ENCODE assay signal across 13 mouse cellular contexts in the genomic region with DNA sequence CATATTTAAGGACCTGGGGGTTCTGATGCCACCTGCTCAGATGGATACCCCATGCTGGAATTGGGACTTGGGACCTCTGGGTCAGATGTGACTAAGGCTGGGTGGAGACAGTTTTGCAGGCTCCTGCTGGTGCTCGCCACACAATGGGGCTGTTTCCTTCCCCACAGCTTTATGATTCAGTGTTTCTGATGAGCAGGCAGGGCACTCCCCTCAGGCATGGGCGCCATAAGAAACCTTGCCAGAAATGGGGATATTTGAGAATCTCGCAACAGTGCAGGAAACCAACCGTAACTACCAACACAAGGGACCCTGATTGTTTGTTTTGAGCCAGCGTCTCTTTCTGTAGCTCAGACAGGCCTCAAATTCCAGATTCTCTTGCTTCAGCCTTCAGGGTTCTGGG. TPM values are rescaled to one million over a fixed set of nuclear protein-coding genes. Genes with fewer than 3 reads are reported as not detected.
DNase-seq lines count a peak whose midpoint lies in the region; ATAC-seq and TF ChIP-seq lines count a peak whose summit lies in the region.
"Had no signal": no experiment of that assay in that cellular context is flagged by ENCODE, and none has a peak within 500 bp of the region (broad histone marks: within the 10 kb centered on the region; RNA-seq: fewer than 3 reads in every experiment).

No protein-coding gene starts in this region.

- no peaks in the 10 kb centered on the region for H3K36me3 ChIP-seq in liver, adult 2 months (ENCODE audit: control insufficient read depth, insufficient read depth, low read length)
- H3K36me3 ChIP-seq in liver, postnatal 0 days (replicated peaks; ENCODE audit: insufficient read depth, low read length), result no peaks in the 10 kb centered on the region
- no peaks in the 10 kb centered on the region for H3K36me3 ChIP-seq in stomach, postnatal 0 days (ENCODE audit: control insufficient read depth, insufficient read depth, low read length)
- H3K36me3 ChIP-seq in kidney, embryonic 14.5 days (ENCODE audit: control insufficient read depth, insufficient read depth, low read length), result no peaks in the 10 kb centered on the region
- H3K36me3 ChIP-seq: heart, embryonic 13.5 days; hindbrain, embryonic 15.5 days had no signal

- TF ChIP-seq EP300 in liver, postnatal 0 days (IDR thresholded peaks at IDR 0.05; ENCODE audit: low read depth), result no peak
- TF ChIP-seq EP300 in stomach, postnatal 0 days (optimal IDR thresholded peaks at IDR 0.05), result no peak

- TF ChIP-seq POLR2A in liver, adult 2 months (IDR thresholded peaks at IDR 0.05; ENCODE audit: extremely low read depth, insufficient read depth, low read length), result no peak

- peaks cover 17% of the 10 kb centered on the region for H3K4me1 ChIP-seq in liver, adult 2 months (ENCODE audit: control insufficient read depth, insufficient read depth, low read length)
- peaks cover 27% of the 10 kb centered on the region for H3K4me1 ChIP-seq in liver, postnatal 0 days (ENCODE audit: insufficient read depth)
- H3K4me1 ChIP-seq in stomach, postnatal 0 days (replicated peaks; ENCODE audit: control insufficient read depth, insufficient read depth), result peaks cover 4% of the 10 kb centered on the region; the same call in 1 of the 2 replicates
- peaks cover 2% of the 10 kb centered on the region; the same call in 1 of the 2 replicates for H3K4me1 ChIP-seq in kidney, embryonic 14.5 days (ENCODE audit: control insufficient read depth, insufficient read depth, low read length)

- no peaks in the 10 kb centered on the region for H3K27me3 ChIP-seq in liver, adult 2 months (ENCODE audit: control insufficient read depth, insufficient read depth, low read length)
- no peaks in the 10 kb centered on the region for H3K27me3 ChIP-seq in liver, postnatal 0 days (ENCODE audit: insufficient read depth, low read length)
- H3K27me3 ChIP-seq in stomach, postnatal 0 days (ENCODE audit: control insufficient read depth, insufficient read depth, low read length), result no peaks in the 10 kb centered on the region
- no peaks in the 10 kb centered on the region for H3K27me3 ChIP-seq in kidney, embryonic 14.5 days (ENCODE audit: control insufficient read depth, insufficient read depth, low read length)
- H3K27me3 ChIP-seq: hindbrain, embryonic 15.5 days had no signal

- no peak for TF ChIP-seq CTCF in liver, adult 2 months (IDR thresholded peaks at IDR 0.05; ENCODE audit: low read depth, low read length)
- TF ChIP-seq CTCF in liver, postnatal 0 days (IDR thresholded peaks at IDR 0.05; ENCODE audit: low read depth), result no peak
- no peak for TF ChIP-seq CTCF in stomach, postnatal 0 days (IDR thresholded peaks at IDR 0.05; ENCODE audit: low read depth)

- no peaks in the 10 kb centered on the region for H3K9me3 ChIP-seq in liver, postnatal 0 days (ENCODE audit: low read length)
- H3K9me3 ChIP-seq in stomach, postnatal 0 days (ENCODE audit: control insufficient read depth, low read length), result no peaks in the 10 kb centered on the region
- no peaks in the 10 kb centered on the region for H3K9me3 ChIP-seq in kidney, embryonic 14.5 days (ENCODE audit: control insufficient read depth, low read length)
- H3K9me3 ChIP-seq: heart, embryonic 13.5 days; hindbrain, embryonic 15.5 days had no signal

- no peak overlapping the region for H3K4me2 ChIP-seq in liver, postnatal 0 days (ENCODE audit: low read depth, low read length)
- no peak overlapping the region for H3K4me2 ChIP-seq in stomach, postnatal 0 days (replicated peaks; ENCODE audit: low read depth)
- H3K4me2 ChIP-seq in kidney, embryonic 14.5 days (replicated peaks; ENCODE audit: low read depth, low read length), result no peak overlapping the region
- H3K4me2 ChIP-seq: heart, embryonic 13.5 days; hindbrain, embryonic 15.5 days had no signal

- WGBS in liver, adult 2 months, result 78% methylated on average over 5 of the region's 5 CpGs
- WGBS in liver, postnatal 0 days (ENCODE audit: insufficient replicate concordance), result 52% methylated on average over 5 of the region's 5 CpGs
- 53% methylated on average over 5 of the region's 5 CpGs for WGBS in stomach, postnatal 0 days
- WGBS in kidney, embryonic 14.5 days, result 49% methylated on average over 5 of the region's 5 CpGs

- H3K27ac ChIP-seq in liver, adult 2 months (replicated peaks; ENCODE audit: insufficient read depth, low read depth, low read length), result 0 out of 2 replicates have a peak overlapping the region, but pooled peaks have one; percentile 14
- H3K27ac ChIP-seq in liver, postnatal 0 days (ENCODE audit: low read depth), result no peak overlapping the region
- peak overlapping the region; percentile 88 for H3K27ac ChIP-seq in stomach, postnatal 0 days (replicated peaks)
- H3K27ac ChIP-seq in kidney, embryonic 14.5 days (ENCODE audit: low read depth, low read length), result no peak overlapping the region
- H3K27ac ChIP-seq: heart, embryonic 13.5 days; hindbrain, embryonic 15.5 days had no signal

- ATAC-seq in liver, postnatal 0 days, result no peak
- peak; percentile 6 for ATAC-seq in granulocyte monocyte progenitor cell, adult 5-6 weeks (replicated peaks; ENCODE audit: poor library complexity, severe bottlenecking)
- ATAC-seq in stomach, postnatal 0 days (ENCODE audit: low FRiP score, low TSS enrichment), result no peak
- no peak for ATAC-seq in kidney, embryonic 14.5 days (ENCODE audit: low FRiP score, low TSS enrichment)

- peaks cover 5% of the 10 kb centered on the region; the same call in 1 of the 2 replicates for H3K79me2 ChIP-seq in liver, adult 2 months (ENCODE audit: control insufficient read depth, insufficient read depth, low read length)

- H3K9ac ChIP-seq in liver, adult 2 months (ENCODE audit: low read depth, low read length), result no peak overlapping the region
- H3K9ac ChIP-seq in liver, postnatal 0 days (replicated peaks), result no peak overlapping the region
- H3K9ac ChIP-seq in stomach, postnatal 0 days (ENCODE audit: low read length), result no peak overlapping the region
- no peak overlapping the region for H3K9ac ChIP-seq in kidney, embryonic 14.5 days (ENCODE audit: low read depth, low read length)
- H3K9ac ChIP-seq: heart, embryonic 13.5 days; hindbrain, embryonic 15.5 days had no signal

- DNase-seq in cerebellum, adult 11-12 months, result peak; percentile 43
- DNase-seq in cerebellum, adult 18-20 months, result no peak
- DNase-seq in liver, adult 2 months (ENCODE audit: extremely low read depth, low read depth, low spot score), result no peak
- no peak for DNase-seq in liver, postnatal 0 days
- peak; percentile 47 for DNase-seq in stomach, postnatal 0 days (ENCODE audit: low spot score)
- no peak for DNase-seq in thymus, adult 18-20 months
- DNase-seq: cerebellum, postnatal 10 days; kidney, postnatal 25 days had no signal

- no peak overlapping the region for H3K4me3 ChIP-seq in liver, adult 2 months (ENCODE audit: insufficient read depth, low read depth, low read length)
- no peak overlapping the region for H3K4me3 ChIP-seq in liver, postnatal 0 days (ENCODE audit: low read depth, low read length)
- no peak overlapping the region for H3K4me3 ChIP-seq in stomach, postnatal 0 days (ENCODE audit: low read depth, low read length)
- H3K4me3 ChIP-seq in kidney, embryonic 14.5 days (ENCODE audit: low read length), result no peak overlapping the region
- H3K4me3 ChIP-seq: erythroblast, embryonic 14.5 days; heart, embryonic 13.5 days; hindbrain, embryonic 15.5 days had no signal

RNA-seq across cellular contexts. Expression of gene Avpi1, which starts 2.2 kb away (rescaled TPM):
- 49.0 and 53.6 TPM in 2 replicates for total RNA-seq in liver, adult 2 months (2014; rRNA removed)
- 35.9 and 38.2 TPM in 2 replicates for polyA plus RNA-seq in liver, adult 2 months (2012; rRNA removed)
- polyA plus RNA-seq in liver, postnatal 0 days (2015; fragmentation: Nextera tagmentation; extraction: Ambion mirVana), result 50.0 and 58.5 TPM in 2 replicates
- 9.9 and 12.0 TPM in 2 replicates for total RNA-seq in granulocyte monocyte progenitor cell, adult 5-6 weeks (2014; fragmentation: Nextera tagmentation)
- 4.5 and 10.7 TPM in 2 replicates for total RNA-seq in granulocyte monocyte progenitor cell, adult 5-6 weeks (2017)
- 108 and 117 TPM in 2 replicates for polyA plus RNA-seq in stomach, postnatal 0 days (2015; fragmentation: Nextera tagmentation; extraction: Ambion mirVana)
- polyA plus RNA-seq in kidney, embryonic 14.5 days (2014; fragmentation: Nextera tagmentation; extraction: Ambion mirVana), result 21.2 and 22.9 TPM in 2 replicates

RNA-seq across cellular contexts. Expression of gene Marveld1, which starts 16.1 kb away (rescaled TPM):
- total RNA-seq in liver, adult 2 months (2014; rRNA removed), result 11.9 and 12.1 TPM in 2 replicates
- 25.7 and 29.8 TPM in 2 replicates for polyA plus RNA-seq in liver, adult 2 months (2012; rRNA removed)
- 4.7 and 6.6 TPM in 2 replicates for polyA plus RNA-seq in liver, postnatal 0 days (2015; fragmentation: Nextera tagmentation; extraction: Ambion mirVana)
- 15.1 and 19.7 TPM in 2 replicates for total RNA-seq in granulocyte monocyte progenitor cell, adult 5-6 weeks (2014; fragmentation: Nextera tagmentation)
- total RNA-seq in granulocyte monocyte progenitor cell, adult 5-6 weeks (2017), result 13.2 and 13.9 TPM in 2 replicates
- 15.3 and 23.6 TPM in 2 replicates for polyA plus RNA-seq in stomach, postnatal 0 days (2015; fragmentation: Nextera tagmentation; extraction: Ambion mirVana)
- polyA plus RNA-seq in kidney, embryonic 14.5 days (2014; fragmentation: Nextera tagmentation; extraction: Ambion mirVana), result 9.6 and 14.2 TPM in 2 replicates

RNA-seq across cellular contexts. Expression of gene Zfyve27, which starts 32.6 kb away (rescaled TPM):
- 11.1 and 13.4 TPM in 2 replicates for total RNA-seq in liver, adult 2 months (2014; rRNA removed)
- 14.1 and 22.0 TPM in 2 replicates for polyA plus RNA-seq in liver, adult 2 months (2012; rRNA removed)
- polyA plus RNA-seq in liver, postnatal 0 days (2015; fragmentation: Nextera tagmentation; extraction: Ambion mirVana), result 8.0 and 8.5 TPM in 2 replicates
- 34.6 and 35.5 TPM in 2 replicates for total RNA-seq in granulocyte monocyte progenitor cell, adult 5-6 weeks (2014; fragmentation: Nextera tagmentation)
- 21.1 and 26.4 TPM in 2 replicates for total RNA-seq in granulocyte monocyte progenitor cell, adult 5-6 weeks (2017)
- 14.1 and 15.3 TPM in 2 replicates for polyA plus RNA-seq in stomach, postnatal 0 days (2015; fragmentation: Nextera tagmentation; extraction: Ambion mirVana)
- 12.7 and 17.8 TPM in 2 replicates for polyA plus RNA-seq in kidney, embryonic 14.5 days (2014; fragmentation: Nextera tagmentation; extraction: Ambion mirVana)

RNA-seq across cellular contexts. Expression of gene Pi4k2a, which starts 40.8 kb away (rescaled TPM):
- total RNA-seq in liver, adult 2 months (2014; rRNA removed), result 20.2 and 23.8 TPM in 2 replicates
- polyA plus RNA-seq in liver, adult 2 months (2012; rRNA removed), result 43.3 and 46.1 TPM in 2 replicates
- polyA plus RNA-seq in liver, postnatal 0 days (2015; fragmentation: Nextera tagmentation; extraction: Ambion mirVana), result 16.1 and 18.3 TPM in 2 replicates
- 19.1 and 21.9 TPM in 2 replicates for total RNA-seq in granulocyte monocyte progenitor cell, adult 5-6 weeks (2014; fragmentation: Nextera tagmentation)
- 6.7 and 7.1 TPM in 2 replicates for total RNA-seq in granulocyte monocyte progenitor cell, adult 5-6 weeks (2017)
- polyA plus RNA-seq in stomach, postnatal 0 days (2015; fragmentation: Nextera tagmentation; extraction: Ambion mirVana), result 20.8 and 21.6 TPM in 2 replicates
- 26.0 and 37.8 TPM in 2 replicates for polyA plus RNA-seq in kidney, embryonic 14.5 days (2014; fragmentation: Nextera tagmentation; extraction: Ambion mirVana)

RNA-seq across cellular contexts. Expression of gene Morn4, which starts 44.9 kb away (rescaled TPM):
- total RNA-seq in liver, adult 2 months (2014; rRNA removed), result 0.09 and 0.13 TPM in 2 replicates
- polyA plus RNA-seq in liver, adult 2 months (2012; rRNA removed), result 0.27 and 0.44 TPM in 2 replicates
- 0.54 and 0.63 TPM in 2 replicates for polyA plus RNA-seq in liver, postnatal 0 days (2015; fragmentation: Nextera tagmentation; extraction: Ambion mirVana)
- 1.5 and 2.5 TPM in 2 replicates for total RNA-seq in granulocyte monocyte progenitor cell, adult 5-6 weeks (2014; fragmentation: Nextera tagmentation)
- 0.09 and 0.72 TPM in 2 replicates for total RNA-seq in granulocyte monocyte progenitor cell, adult 5-6 weeks (2017)
- 7.3 and 8.2 TPM in 2 replicates for polyA plus RNA-seq in stomach, postnatal 0 days (2015; fragmentation: Nextera tagmentation; extraction: Ambion mirVana)
- polyA plus RNA-seq in kidney, embryonic 14.5 days (2014; fragmentation: Nextera tagmentation; extraction: Ambion mirVana), result 27.8 and 33.6 TPM in 2 replicates

Comparison
In these comparisons a context has a peak if more than half of its experiments do, and no peak if none do; other contexts are left out.
1. DNase-seq: peak in cerebellum, adult 11-12 months (single experiment) and stomach, postnatal 0 days (single experiment); none in cerebellum, adult 18-20 months (0 of 2), liver, adult 2 months (single experiment), liver, postnatal 0 days (single experiment) and thymus, adult 18-20 months (0 of 2).
2. H3K27ac ChIP-seq: peak in liver, adult 2 months (single experiment) and stomach, postnatal 0 days (single experiment); none in liver, postnatal 0 days (single experiment) and kidney, embryonic 14.5 days (single experiment).